Mouse (Mus musculus): ENCODE results near the gene Sfn.

Sfn gene

DNA sequence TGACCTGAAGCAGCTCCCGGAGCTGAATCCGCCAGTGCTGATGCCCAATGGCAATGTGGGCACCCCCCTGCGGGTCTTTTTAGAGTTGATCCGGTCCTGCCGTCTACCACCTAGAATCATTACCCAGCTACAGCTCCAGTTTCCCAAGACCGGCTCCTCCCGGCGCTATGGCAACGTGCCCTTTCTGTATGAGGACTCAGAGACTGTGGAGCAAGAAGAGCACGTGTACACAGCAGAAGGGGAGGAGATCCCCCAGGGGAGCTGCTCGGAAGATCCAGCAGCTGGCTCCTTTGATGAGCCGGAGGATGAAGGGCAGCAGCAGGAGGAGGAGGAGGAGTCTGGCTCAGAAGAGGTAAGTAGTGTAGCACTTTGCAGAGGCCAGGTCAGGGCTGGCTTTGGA is 24.0 kb downstream of the Sfn start:
- no peak for DNase-seq (ENCODE audit: low spot score in 2 of 2)

DNA sequence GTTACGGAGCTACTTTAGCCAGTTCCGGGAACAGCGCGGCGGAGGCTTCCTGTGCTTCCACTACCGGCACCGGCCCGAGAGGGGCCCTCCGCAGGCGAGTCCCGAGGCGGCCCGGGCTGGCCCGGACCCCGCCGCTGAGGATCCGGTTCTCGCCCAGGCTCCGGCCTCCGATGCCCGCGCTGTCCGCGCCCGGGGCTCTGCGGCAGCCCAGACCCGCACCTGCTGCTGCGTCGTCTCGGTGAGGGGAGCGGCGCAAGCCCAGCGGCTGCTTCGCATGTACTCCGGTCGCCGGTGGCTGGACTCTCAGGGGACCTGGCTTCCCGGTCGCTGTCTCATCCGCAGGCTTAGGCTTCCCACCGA is 27.1 kb downstream of the Sfn start:
- DNase-seq (ENCODE audit: low spot score in 2 of 2) = no peak

DNA sequence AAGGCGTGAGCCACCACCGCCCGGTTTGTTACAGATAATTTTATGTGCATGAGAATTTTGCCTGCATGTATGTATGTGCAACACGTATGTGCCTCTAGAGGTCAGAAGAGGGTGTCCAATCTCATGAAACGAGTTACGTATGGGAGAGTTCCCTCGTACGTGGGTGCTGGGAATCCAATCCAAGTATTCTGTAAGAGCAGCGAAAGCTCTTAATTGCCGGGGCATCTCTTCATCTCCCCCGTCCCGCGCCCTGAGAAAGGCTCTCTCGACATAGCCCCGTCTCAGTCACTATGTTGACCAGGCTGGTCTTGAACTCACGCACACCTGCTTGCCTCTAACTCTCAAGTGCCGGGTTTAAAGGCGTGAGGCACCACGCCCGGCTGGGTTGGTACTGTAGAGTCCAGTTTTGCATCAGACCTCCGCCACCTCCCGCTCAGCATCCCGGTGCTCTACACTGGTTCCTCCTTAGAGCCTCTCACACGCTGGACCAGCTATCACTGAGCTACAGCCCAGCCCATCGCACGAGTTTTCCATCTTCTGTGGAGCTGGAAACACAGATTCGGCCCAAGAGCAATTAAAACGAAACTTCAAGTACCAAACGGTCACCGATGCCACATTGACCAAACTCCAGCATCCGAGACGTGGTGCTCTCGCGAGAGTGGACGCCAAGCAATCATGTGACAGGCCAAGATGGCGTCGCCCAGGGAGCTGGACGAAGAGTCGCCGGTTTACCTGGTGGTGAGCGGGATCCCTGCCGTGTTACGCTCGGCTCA is 27.7 kb downstream of the Sfn start, which contains the start of gene Gpatch3:
Gene Gpatch3 (plus strand): TSS at position 676 of the 773 bp plus-strand sequence.
- peak; percentile 93 to 95 for DNase-seq (ENCODE audit: low spot score in 2 of 2)

DNA sequence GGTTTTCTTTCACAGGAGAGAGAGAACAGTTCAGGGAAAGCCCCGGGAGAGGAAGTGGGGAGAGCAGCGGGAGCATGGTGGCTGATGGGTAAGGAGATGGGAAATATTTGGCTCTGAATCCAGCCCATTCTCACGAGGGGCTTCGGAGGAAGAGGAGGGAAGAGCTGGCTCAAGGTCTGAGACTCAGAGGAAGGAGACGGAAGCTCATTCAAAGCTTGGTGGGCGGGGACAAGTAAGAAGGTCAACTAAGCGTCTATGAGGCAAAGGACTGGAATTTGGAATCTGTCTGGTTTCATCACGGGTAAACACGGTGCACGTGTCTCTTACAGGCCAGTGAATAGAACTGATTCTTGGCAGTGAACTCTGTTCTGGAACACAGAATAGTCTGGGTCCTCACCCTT is 31.9 kb downstream of the Sfn start:
- DNase-seq (ENCODE audit: low spot score in 2 of 2) = no peak

DNA sequence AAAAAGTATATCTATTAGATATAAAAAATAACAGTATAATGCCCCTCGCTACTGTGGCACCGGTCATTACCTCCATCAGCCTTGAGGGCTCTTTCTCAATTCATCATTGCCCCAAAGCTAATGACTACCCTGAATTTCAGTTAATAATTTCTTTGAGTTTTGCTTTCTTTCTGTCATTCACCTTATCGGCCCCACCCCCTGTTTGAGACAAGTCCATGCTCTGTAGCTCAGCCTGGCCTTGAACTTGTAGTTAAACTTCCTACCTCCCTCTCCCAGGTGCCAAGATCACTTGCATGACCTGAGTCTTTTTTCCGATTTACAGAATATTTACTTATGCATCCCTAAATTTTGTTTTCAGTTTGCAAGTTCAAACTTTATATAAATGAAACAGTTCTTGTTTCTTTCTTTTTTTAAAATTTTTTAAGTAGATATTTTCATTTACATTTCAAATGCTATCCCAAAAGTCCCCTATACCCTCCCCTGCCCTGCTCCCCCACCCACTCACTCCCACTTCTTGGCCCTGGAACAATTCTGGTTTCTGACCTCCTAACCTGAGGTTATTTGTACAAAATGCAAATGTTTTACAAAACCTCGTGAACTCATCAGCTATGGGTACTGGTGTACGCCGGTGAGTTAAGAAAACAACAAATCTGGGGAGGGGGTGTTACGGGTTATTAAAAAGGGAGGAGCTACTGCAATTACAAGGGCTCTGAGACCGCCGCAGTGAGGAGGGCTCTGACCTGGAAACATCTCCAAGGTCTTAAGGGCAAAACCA is 32.5 kb downstream of the Sfn start:
- DNase-seq (ENCODE audit: low spot score in 2 of 2) = no peak

DNA sequence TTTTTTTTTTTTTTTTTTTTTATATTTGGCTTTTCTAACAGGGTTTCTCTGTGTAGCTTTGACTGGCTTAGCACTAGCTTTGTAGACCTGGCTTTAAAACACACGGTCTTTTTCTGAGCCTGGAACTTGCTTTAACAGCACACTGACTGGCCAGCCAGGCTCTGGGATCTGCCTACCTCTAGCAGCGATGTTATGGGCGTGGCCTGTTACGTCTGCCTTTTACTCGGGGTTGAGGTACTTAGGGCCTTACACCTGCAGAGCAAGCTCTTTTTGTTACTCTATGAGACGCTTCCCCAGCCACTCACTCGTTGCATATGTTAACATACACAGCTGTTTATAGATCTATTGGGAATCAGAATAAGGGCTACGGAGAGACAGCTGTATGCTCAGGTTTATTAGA is 34.7 kb downstream of the Sfn start:
- no peak for DNase-seq (ENCODE audit: low spot score in 2 of 2)

DNA sequence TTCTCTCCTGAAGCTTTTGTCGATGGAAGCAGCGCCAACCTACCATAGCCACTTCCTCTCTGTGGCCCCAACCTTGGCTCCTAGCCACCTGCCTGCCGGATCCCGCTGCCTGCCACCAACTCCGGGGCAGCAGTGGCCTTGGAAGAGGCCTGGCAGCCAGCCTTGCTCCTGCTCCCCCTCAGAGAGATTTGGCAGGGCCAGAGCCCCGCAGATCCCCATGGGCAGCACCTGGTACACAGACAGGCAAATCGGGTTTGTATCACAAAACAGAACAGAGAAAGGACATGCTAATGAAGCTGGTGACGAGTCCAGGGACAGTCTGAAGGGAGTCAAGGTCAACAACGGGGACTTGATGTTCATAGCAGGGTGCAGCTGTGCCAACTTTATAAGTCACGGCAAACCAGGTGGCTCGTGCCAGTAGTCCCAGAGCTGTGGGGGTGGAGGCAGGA is 38.8 kb downstream of the Sfn start:
- DNase-seq (ENCODE audit: low spot score in 2 of 2) = no peak

DNA sequence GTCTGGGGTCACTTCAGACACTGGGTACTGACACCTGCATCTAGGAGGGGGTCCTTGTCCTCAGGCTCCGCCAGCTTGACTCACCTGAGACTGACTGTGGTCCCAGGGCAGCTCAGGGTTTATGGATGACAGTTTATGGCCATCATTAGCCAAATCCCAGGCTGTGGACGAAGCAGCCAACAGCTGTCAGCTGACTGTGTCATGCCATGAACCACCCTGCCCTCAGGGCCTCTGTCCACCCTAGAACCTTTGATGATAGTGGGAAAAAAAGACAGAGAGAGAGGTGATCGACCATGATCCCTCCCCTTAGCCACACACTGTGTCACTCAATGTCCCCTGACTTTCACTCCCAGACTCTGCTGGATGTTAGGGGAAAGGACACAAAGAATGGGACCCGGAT is 40.3 kb downstream of the Sfn start:
- no peak for DNase-seq (ENCODE audit: low spot score in 2 of 2)

DNA sequence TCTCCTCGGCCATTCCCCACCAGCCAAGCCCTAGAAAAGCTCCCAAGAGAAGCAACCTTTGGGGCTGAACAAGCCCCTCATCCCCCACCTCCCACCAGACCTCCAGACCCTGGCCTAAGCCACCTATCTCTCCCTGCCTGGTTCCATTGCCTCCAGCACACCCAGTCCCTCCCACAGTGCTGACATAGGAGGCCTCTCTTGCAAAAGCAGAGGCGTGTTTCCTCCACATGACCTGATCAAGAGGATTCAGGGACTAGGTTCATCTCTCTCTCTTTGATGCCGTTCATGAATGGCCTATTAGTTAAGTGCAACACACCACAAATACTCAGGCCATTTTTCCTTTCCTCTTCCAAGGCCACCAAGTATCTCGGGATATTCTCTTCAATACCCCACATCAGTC is 42.1 kb downstream of the Sfn start:
- DNase-seq (ENCODE audit: low spot score in 2 of 2) = no peak

DNA sequence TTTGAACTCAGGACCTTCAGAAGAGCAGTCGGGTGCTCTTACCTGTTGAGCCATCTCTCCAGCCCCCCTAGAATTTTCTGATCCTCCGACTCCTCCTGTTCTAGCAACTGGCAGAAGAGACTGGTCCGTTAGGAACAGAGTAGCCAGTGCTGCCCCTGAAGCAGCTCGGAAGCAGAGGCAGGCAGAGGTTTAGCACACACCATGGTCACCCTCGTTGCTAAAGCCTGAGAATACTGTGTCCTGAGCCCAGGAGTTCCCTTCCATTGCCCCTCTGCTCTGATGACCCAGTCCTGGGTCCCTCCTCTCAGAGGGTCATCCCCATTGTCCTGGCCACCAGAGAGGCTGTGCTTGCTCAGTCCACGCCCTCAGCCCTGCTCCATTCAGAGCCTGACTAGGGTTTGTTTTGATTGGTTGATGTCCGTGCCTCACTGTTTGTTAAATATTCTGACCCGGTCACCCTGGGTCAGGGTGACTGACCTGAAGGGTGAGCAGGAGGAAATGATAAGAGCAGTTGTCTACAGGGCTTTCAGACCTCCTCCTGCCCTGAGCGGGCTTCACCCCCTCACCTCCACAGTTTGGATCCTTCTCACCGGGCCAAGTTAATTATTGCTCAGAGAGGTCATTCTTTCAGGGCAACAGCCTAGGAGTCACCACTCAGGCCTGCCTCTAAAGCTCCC is 44.8 kb downstream of the Sfn start:
- DNase-seq (ENCODE audit: low spot score in 2 of 2) = no peak

DNA sequence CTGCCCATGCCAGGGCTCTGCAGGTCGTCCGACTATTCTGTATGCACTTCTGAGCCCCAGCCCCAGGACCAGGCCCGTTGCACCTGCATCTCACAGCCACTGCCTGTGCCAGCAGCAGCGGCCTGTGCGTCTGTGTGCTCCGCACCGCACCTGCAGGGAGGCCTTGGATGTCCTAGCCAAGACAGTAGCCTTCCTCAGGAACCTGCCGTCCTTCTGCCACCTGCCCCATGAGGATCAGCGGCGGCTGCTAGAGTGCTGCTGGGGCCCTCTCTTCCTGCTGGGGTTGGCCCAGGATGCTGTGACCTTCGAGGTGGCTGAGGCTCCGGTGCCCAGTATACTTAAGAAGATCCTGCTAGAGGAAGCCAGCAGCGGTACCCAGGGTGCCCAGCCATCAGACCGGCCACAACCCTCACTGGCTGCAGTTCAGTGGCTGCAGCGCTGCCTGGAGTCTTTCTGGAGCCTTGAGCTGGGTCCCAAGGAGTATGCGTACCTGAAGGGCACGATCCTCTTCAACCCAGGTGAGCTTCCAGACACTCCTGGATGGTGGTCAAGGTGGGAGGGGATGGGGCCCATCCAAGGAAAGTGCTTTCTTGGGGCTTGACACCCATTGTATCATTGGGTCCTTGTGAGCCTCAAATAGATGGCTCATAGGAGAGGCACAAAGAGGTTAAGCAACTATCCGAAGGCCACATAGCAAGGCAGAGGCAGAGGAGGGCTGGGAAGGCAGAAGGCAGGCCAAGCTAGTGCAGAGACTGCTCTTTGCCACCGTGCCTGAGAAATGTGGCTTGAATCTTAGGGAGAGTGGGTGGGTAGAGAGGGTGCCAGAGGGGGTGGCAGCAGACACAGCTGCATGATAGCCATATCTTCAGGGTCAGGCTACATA is 48.3 kb downstream of the Sfn start:
- DNase-seq (ENCODE audit: low spot score in 2 of 2) = no peak

DNA sequence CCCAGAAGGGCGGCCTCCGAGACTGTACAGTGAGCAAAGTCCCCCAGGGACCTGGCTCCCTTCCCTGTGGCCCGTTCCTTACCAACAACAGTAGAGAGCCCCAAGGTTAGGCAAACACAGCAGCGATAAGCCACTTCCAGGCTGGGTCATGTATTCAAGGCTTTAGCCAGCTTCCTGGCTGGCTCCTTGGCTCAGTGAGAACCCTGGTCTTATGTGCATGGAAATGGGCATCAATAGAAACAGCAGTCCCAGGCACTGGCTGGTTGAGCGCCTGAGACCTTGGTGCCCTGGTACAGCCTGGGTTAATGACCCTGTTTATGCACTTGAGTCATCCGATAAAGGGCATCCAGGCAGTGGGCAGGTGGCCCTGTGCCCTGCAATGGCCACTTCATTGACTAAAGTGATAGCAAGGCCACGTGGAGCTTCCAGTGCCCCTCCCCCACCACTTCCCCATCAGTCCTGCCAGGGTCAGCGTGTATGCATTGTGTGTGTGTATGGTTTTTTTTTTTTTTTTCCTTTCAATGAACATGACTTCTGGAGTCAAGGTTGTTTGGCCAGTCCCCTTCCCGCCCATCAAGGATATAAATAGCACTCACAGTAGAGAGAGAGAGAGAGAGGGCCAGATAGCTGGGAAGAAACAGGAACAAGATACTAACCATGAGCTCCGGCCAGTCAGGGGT is 49.1 kb downstream of the Sfn start, which contains the start of gene Nr0b2:
Gene Nr0b2 (plus strand): TSS at position 609 of the 680 bp plus-strand sequence.
- DNase-seq (ENCODE audit: low spot score in 2 of 2) = no peak

DNA sequence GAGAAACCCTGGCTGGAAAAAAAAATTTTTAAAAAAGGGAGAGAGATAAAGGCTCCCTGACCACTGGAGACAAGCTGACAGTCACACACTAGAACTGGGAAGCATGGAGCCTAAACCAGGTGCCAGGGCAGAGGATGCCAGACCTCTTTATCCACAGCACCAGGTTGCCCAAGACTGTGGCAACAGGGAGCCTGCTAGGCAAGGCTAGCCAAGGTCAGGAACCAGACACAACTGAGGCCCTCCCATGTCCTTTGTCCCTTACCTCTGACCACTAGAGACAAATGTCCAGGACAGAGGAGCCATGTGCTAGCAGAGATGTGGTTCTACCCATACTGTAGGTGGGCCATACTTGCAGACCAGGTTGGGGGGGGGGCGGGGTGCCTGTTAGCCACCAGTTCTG is 49.9 kb downstream of the Sfn start:
- DNase-seq (ENCODE audit: low spot score in 2 of 2) = no peak
